Mouse (Mus musculus): ENCODE measurements around the gene Dgkz. TPM values are rescaled to one million over a fixed set of nuclear protein-coding genes. Genes with fewer than 3 reads are reported as not detected.

The Dgkz gene
- polyA plus RNA-seq, 1 experiment from 2014 or later = 32.2 TPM

GRCm38 (mm10) chr2:91920130-91920529, 55.5 kb downstream of the Dgkz start:
- Histone ChIP-seq H3K4me3 (no peak overlapping the region), H3K9me3 (no peaks in the 10 kb centered on the region), H3K4me1 (peaks cover 27% of the 10 kb centered on the region), H3K27ac (no peak overlapping the region), H3K36me3 (replicated peaks) (peaks cover 25% of the 10 kb centered on the region), H3K27me3 (replicated peaks) (peaks cover 49% of the 10 kb centered on the region), H3K9ac (no peak overlapping the region), H3K4me2 (no peak overlapping the region)
- WGBS = 83% methylated on average over 4 of the region's 4 CpGs
- no peak for ATAC-seq (replicated peaks)

GRCm38 (mm10) chr2:91917096-91917495, 58.6 kb downstream of the Dgkz start:
- H3K9me3 ChIP-seq = no peaks in the 10 kb centered on the region
- no peak overlapping the region for H3K4me2 ChIP-seq
- no peak for ATAC-seq (replicated peaks)
- peaks cover 21% of the 10 kb centered on the region for H3K27me3 ChIP-seq (replicated peaks)
- no peak overlapping the region for H3K4me3 ChIP-seq
- peaks cover 40% of the 10 kb centered on the region for H3K36me3 ChIP-seq (replicated peaks)
- WGBS = 92% methylated on average over 7 of the region's 7 CpGs
- H3K4me1 ChIP-seq = peaks cover 12% of the 10 kb centered on the region
- H3K9ac ChIP-seq = no peak overlapping the region
- no peak overlapping the region for H3K27ac ChIP-seq

- H3K4me3 ChIP-seq = no peak overlapping the region
- H3K4me2 ChIP-seq = no peak overlapping the region
- ATAC-seq (replicated peaks) = no peak
- 91% methylated on average over 7 of the region's 7 CpGs for WGBS
- no peak overlapping the region for H3K27ac ChIP-seq
- no peak overlapping the region for H3K9ac ChIP-seq
- H3K27me3 ChIP-seq (replicated peaks) = peaks cover 14% of the 10 kb centered on the region
- H3K4me1 ChIP-seq = peaks cover 6% of the 10 kb centered on the region
- H3K9me3 ChIP-seq = no peaks in the 10 kb centered on the region
- peaks cover 47% of the 10 kb centered on the region for H3K36me3 ChIP-seq (replicated peaks)
Measured at GRCm38 (mm10) chr2:91916346-91916977, 59.2 kb downstream of the Dgkz start.

- Histone ChIP-seq H3K4me2 (no peak overlapping the region), H3K9ac (no peak overlapping the region), H3K27ac (no peak overlapping the region), H3K4me1 (no peaks in the 10 kb centered on the region), H3K4me3 (no peak overlapping the region), H3K36me3 (replicated peaks) (peaks cover 45% of the 10 kb centered on the region), H3K27me3 (replicated peaks) (no peaks in the 10 kb centered on the region), H3K9me3 (no peaks in the 10 kb centered on the region)
- no peak for ATAC-seq (replicated peaks)
- WGBS = 91% methylated on average over 7 of the region's 7 CpGs
Measured at GRCm38 (mm10) chr2:91913328-91914110, 62.1 kb downstream of the Dgkz start.

- WGBS = 82% methylated on average over 3 of the region's 3 CpGs
- H3K4me1 ChIP-seq = no peaks in the 10 kb centered on the region
- H3K27me3 ChIP-seq (replicated peaks) = no peaks in the 10 kb centered on the region
- peaks cover 38% of the 10 kb centered on the region for H3K36me3 ChIP-seq (replicated peaks)
- no peak overlapping the region for H3K4me3 ChIP-seq
- no peak for ATAC-seq (replicated peaks)
- no peaks in the 10 kb centered on the region for H3K9me3 ChIP-seq
- no peak overlapping the region for H3K27ac ChIP-seq
- H3K4me2 ChIP-seq = no peak overlapping the region
- no peak overlapping the region for H3K9ac ChIP-seq
Measured at GRCm38 (mm10) chr2:91912616-91913015, 63.0 kb downstream of the Dgkz start.

- Histone ChIP-seq H3K4me2 (no peak overlapping the region), H3K9ac (no peak overlapping the region), H3K4me1 (peaks cover 5% of the 10 kb centered on the region; the same call in 1 of the 2 replicates), H3K27me3 (replicated peaks) (no peaks in the 10 kb centered on the region), H3K4me3 (no peak overlapping the region), H3K9me3 (no peaks in the 10 kb centered on the region), H3K27ac (no peak overlapping the region), H3K36me3 (replicated peaks) (peaks cover 5% of the 10 kb centered on the region; the same call in 1 of the 2 replicates)
- ATAC-seq (replicated peaks) = no peak
- WGBS = 98% methylated on average over 2 of the region's 2 CpGs
Measured at GRCm38 (mm10) chr2:91906141-91906540, 69.5 kb downstream of the Dgkz start.

GRCm38 (mm10) chr2:91904618-91905307, 70.9 kb downstream of the Dgkz start:
- Histone ChIP-seq H3K4me2 (no peak overlapping the region), H3K27ac (peak overlapping the region; percentile 43), H3K27me3 (replicated peaks) (no peaks in the 10 kb centered on the region), H3K36me3 (replicated peaks) (0 out of 2 replicates have a peak, but pooled peaks cover 8% of the 10 kb centered on the region), H3K9me3 (no peaks in the 10 kb centered on the region), H3K4me1 (peaks cover 5% of the 10 kb centered on the region; the same call in 1 of the 2 replicates), H3K4me3 (no peak overlapping the region), H3K9ac (no peak overlapping the region)
- ATAC-seq (replicated peaks) = 0 out of 2 replicates have a peak, but pooled peaks have one; percentile 39
- WGBS = 53% methylated on average over 5 of the region's 5 CpGs

GRCm38 (mm10) chr2:91903171-91903925, 72.3 kb downstream of the Dgkz start:
- Histone ChIP-seq H3K36me3 (replicated peaks) (0 out of 2 replicates have a peak, but pooled peaks cover 3% of the 10 kb centered on the region), H3K9ac (no peak overlapping the region), H3K4me1 (peaks cover 5% of the 10 kb centered on the region; the same call in 1 of the 2 replicates), H3K4me2 (no peak overlapping the region), H3K27me3 (replicated peaks) (no peaks in the 10 kb centered on the region), H3K4me3 (no peak overlapping the region), H3K27ac (no peak overlapping the region), H3K9me3 (no peaks in the 10 kb centered on the region)
- 95% methylated on average over 3 of the region's 3 CpGs for WGBS
- ATAC-seq (replicated peaks) = no peak

GRCm38 (mm10) chr2:91902336-91902735, 73.3 kb downstream of the Dgkz start:
- no peak overlapping the region for H3K4me3 ChIP-seq
- H3K27me3 ChIP-seq (replicated peaks) = no peaks in the 10 kb centered on the region
- no peaks in the 10 kb centered on the region for H3K9me3 ChIP-seq
- H3K4me1 ChIP-seq = peaks cover 5% of the 10 kb centered on the region; the same call in 1 of the 2 replicates
- ATAC-seq (replicated peaks) = no peak
- 58% methylated on average over 5 of the region's 5 CpGs for WGBS
- H3K9ac ChIP-seq = no peak overlapping the region
- 0 out of 2 replicates have a peak, but pooled peaks cover 3% of the 10 kb centered on the region for H3K36me3 ChIP-seq (replicated peaks)
- no peak overlapping the region for H3K27ac ChIP-seq
- no peak overlapping the region for H3K4me2 ChIP-seq

- ATAC-seq (replicated peaks) = no peak
- 95% methylated on average over 8 of the region's 8 CpGs for WGBS
- no peaks in the 10 kb centered on the region for H3K27me3 ChIP-seq (replicated peaks)
- H3K9me3 ChIP-seq = no peaks in the 10 kb centered on the region
- H3K4me1 ChIP-seq = peaks cover 5% of the 10 kb centered on the region; the same call in 1 of the 2 replicates
- H3K27ac ChIP-seq = no peak overlapping the region
- H3K4me2 ChIP-seq = no peak overlapping the region
- 0 out of 2 replicates have a peak, but pooled peaks cover 3% of the 10 kb centered on the region for H3K36me3 ChIP-seq (replicated peaks)
- no peak overlapping the region for H3K4me3 ChIP-seq
- H3K9ac ChIP-seq = no peak overlapping the region
Measured at GRCm38 (mm10) chr2:91900431-91900830, 75.2 kb downstream of the Dgkz start.

GRCm38 (mm10) chr2:91899141-91899540, 76.5 kb downstream of the Dgkz start:
- no peak for ATAC-seq (replicated peaks)
- 0 out of 2 replicates have a peak, but pooled peaks cover 3% of the 10 kb centered on the region for H3K36me3 ChIP-seq (replicated peaks)
- H3K9ac ChIP-seq = no peak overlapping the region
- no peak overlapping the region for H3K27ac ChIP-seq
- no peak overlapping the region for H3K4me2 ChIP-seq
- no peaks in the 10 kb centered on the region for H3K9me3 ChIP-seq
- no peak overlapping the region for H3K4me3 ChIP-seq
- no peaks in the 10 kb centered on the region for H3K27me3 ChIP-seq (replicated peaks)
- 95% methylated on average over 3 of the region's 3 CpGs for WGBS
- H3K4me1 ChIP-seq = no peaks in the 10 kb centered on the region
